Mouse (Mus musculus) hindbrain, embryonic 13.5 days (tissue): ENCODE results near the gene Tlk2. TPM values are rescaled to one million over a fixed set of nuclear protein-coding genes. Genes with fewer than 3 reads are reported as not detected.
"Not testable (repeated sequence)": the region's sequence is repeated elsewhere in the genome, so short reads cannot be mapped to it uniquely, and the experiment has no call there.

Experiments used
- ATAC-seq: fragments of 200-750 bp; cut with Nextera tagmentation; 2 replicates; pipeline ENCODE4 v1.8.0; 2017; ENCODE audit warnings: moderate TSS enrichment; ENCODE audit not compliant: low FRiP score
- H3K27ac ChIP-seq: fragments of 300-500 bp; sonication (generic); 2 replicates; pipeline ENCODE4 v1.5.1; 2015; ENCODE audit warnings: inconsistent platforms, mild to moderate bottlenecking, moderate library complexity
- H3K27me3 ChIP-seq: fragments of 300-500 bp; sonication (generic); 2 replicates; pipeline ENCODE4 v1.6.1; 2015; ENCODE audit warnings: mild to moderate bottlenecking, inconsistent platforms
- H3K36me3 ChIP-seq: fragments of 300-500 bp; sonication (generic); 2 replicates; pipeline ENCODE4 v1.6.1; 2015; ENCODE audit warnings: mild to moderate bottlenecking, inconsistent platforms
- H3K4me1 ChIP-seq: fragments of 300-500 bp; sonication (generic); replicated peaks from 2 replicates; pipeline ENCODE4 v1.6.1; 2015; ENCODE audit warnings: inconsistent platforms
- H3K4me2 ChIP-seq: fragments of 300-500 bp; sonication (generic); 2 replicates; pipeline ENCODE4 v1.6.1; 2015; ENCODE audit warnings: inconsistent platforms, mild to moderate bottlenecking, moderate library complexity
- H3K4me3 ChIP-seq: fragments of 300-500 bp; sonication (generic); 2 replicates; pipeline ENCODE4 v1.5.1; 2015; ENCODE audit warnings: mild to moderate bottlenecking, inconsistent platforms
- H3K9ac ChIP-seq: fragments of 300-500 bp; sonication (generic); 2 replicates; pipeline ENCODE4 v1.6.1; 2015; ENCODE audit warnings: mild to moderate bottlenecking, inconsistent platforms
- H3K9me3 ChIP-seq: fragments of 300-500 bp; sonication (generic); 2 replicates; pipeline ENCODE4 v1.6.1; 2016; ENCODE audit warnings: inconsistent platforms
- WGBS: fragments of 180-500 bp; shearing (Covaris S2); methylation state at CpG from one replicate; pipeline ENCODE4 v1.1.7; 2015; 5-methylcytosine and 5-hydroxymethylcytosine counted together
- polyA plus RNA-seq: library from polyadenylated mRNA; unstranded; fragments of >200 nt; fragmentation: Nextera tagmentation; extraction: Ambion mirVana; gene quantifications from 2 replicates; pipeline ENCODE4 v1.2.1, GENCODE M21; 2015

Tlk2 gene
- polyA plus RNA-seq, result 18.1 and 20.1 TPM in 2 replicates

- H3K27ac ChIP-seq, result no peak within 1 kb of the TSS
- H3K4me1 ChIP-seq, result peaks cover 33% of the 10 kb centered on the region
- H3K36me3 ChIP-seq, result peaks cover 4% of the 10 kb centered on the region; the same call in 1 of the 2 replicates
- ATAC-seq, result no peak
- H3K27me3 ChIP-seq, result no peaks in the 10 kb centered on the region
- peak within 1 kb of the TSS; percentile 99 for H3K4me3 ChIP-seq
- H3K9me3 ChIP-seq, result no peaks in the 10 kb centered on the region
- 43% methylated on average over 2 of the region's 2 CpGs for WGBS
- no peak within 1 kb of the TSS for H3K9ac ChIP-seq
- peak within 1 kb of the TSS; percentile 88 for H3K4me2 ChIP-seq
These were observed at the start of gene Tlk2 for GRCm38 (mm10) chr11:105178516-105178915. Tlk2 (plus strand) TSS chr11:105178807.

GRCm38 (mm10) chr11:105135692-105136091 lies 42.9 kb upstream of the Tlk2 start:
- Histone ChIP-seq H3K4me1 (no peaks in the 10 kb centered on the region), H3K36me3 (peaks cover 96% of the 10 kb centered on the region), H3K27me3 (no peaks in the 10 kb centered on the region), H3K4me2 (no peak overlapping the region), H3K9me3 (no peaks in the 10 kb centered on the region), H3K27ac (no peak overlapping the region), H3K9ac (no peak overlapping the region), H3K4me3 (no peak overlapping the region)
- ATAC-seq, result no peak
- 97% methylated on average over 7 of the region's 7 CpGs for WGBS

- 93% methylated on average over 2 of the region's 2 CpGs for WGBS
- H3K27me3 ChIP-seq, result not testable (repeated sequence)
These were observed 41.4 kb upstream of the Tlk2 start for GRCm38 (mm10) chr11:105137255-105137654.

GRCm38 (mm10) chr11:105140512-105140911 lies 38.1 kb upstream of the Tlk2 start:
- not testable (repeated sequence) for H3K9me3 ChIP-seq

More at GRCm38 (mm10) chr11:105137255-105137654, 41.4 kb upstream of the Tlk2 start:
- H3K27ac ChIP-seq, H3K4me2 ChIP-seq, ATAC-seq, H3K4me1 ChIP-seq, H3K9ac ChIP-seq, H3K9me3 ChIP-seq, H3K4me3 ChIP-seq: not testable (repeated sequence)
- H3K36me3 ChIP-seq, result peaks cover 91% of the 10 kb centered on the region

GRCm38 (mm10) chr11:105141115-105141514 lies 37.5 kb upstream of the Tlk2 start:
- Histone ChIP-seq H3K27ac (no peak overlapping the region), H3K36me3 (peaks cover 52% of the 10 kb centered on the region), H3K9ac (no peak overlapping the region), H3K4me1 (no peaks in the 10 kb centered on the region), H3K27me3 (no peaks in the 10 kb centered on the region), H3K4me2 (no peak overlapping the region), H3K9me3 (no peaks in the 10 kb centered on the region), H3K4me3 (no peak overlapping the region)
- ATAC-seq, result no peak
- 95% methylated on average over 5 of the region's 5 CpGs for WGBS

More at GRCm38 (mm10) chr11:105140512-105140911, 38.1 kb upstream of the Tlk2 start:
- peaks cover 58% of the 10 kb centered on the region for H3K36me3 ChIP-seq
- 95% methylated on average over 8 of the region's 8 CpGs for WGBS
- H3K4me1 ChIP-seq, H3K27me3 ChIP-seq, ATAC-seq, H3K9ac ChIP-seq, H3K4me2 ChIP-seq, H3K4me3 ChIP-seq, H3K27ac ChIP-seq: not testable (repeated sequence)

- H3K4me2 ChIP-seq, result no peak overlapping the region
- H3K9ac ChIP-seq, result no peak overlapping the region
- no peak overlapping the region for H3K4me3 ChIP-seq
- H3K4me1 ChIP-seq, result no peaks in the 10 kb centered on the region
- ATAC-seq, result no peak
- no peaks in the 10 kb centered on the region for H3K27me3 ChIP-seq
- H3K27ac ChIP-seq, result no peak overlapping the region
- peaks cover 30% of the 10 kb centered on the region for H3K36me3 ChIP-seq
- no peaks in the 10 kb centered on the region for H3K9me3 ChIP-seq
These were observed 35.0 kb upstream of the Tlk2 start for GRCm38 (mm10) chr11:105143564-105143963.

- H3K4me3 ChIP-seq, result no peak overlapping the region
- no peak overlapping the region for H3K9ac ChIP-seq
- ATAC-seq, result no peak
- no peaks in the 10 kb centered on the region for H3K4me1 ChIP-seq
- H3K36me3 ChIP-seq, result peaks cover 24% of the 10 kb centered on the region
- WGBS, result 86% methylated on average over 3 of the region's 3 CpGs
- H3K27ac ChIP-seq, result no peak overlapping the region
- H3K9me3 ChIP-seq, result no peaks in the 10 kb centered on the region
- H3K4me2 ChIP-seq, result no peak overlapping the region
- no peaks in the 10 kb centered on the region for H3K27me3 ChIP-seq
These were observed 34.5 kb upstream of the Tlk2 start for GRCm38 (mm10) chr11:105144084-105144483.

GRCm38 (mm10) chr11:105144508-105145210 lies 33.9 kb upstream of the Tlk2 start:
- no peaks in the 10 kb centered on the region for H3K27me3 ChIP-seq
- H3K9ac ChIP-seq, result no peak overlapping the region
- H3K9me3 ChIP-seq, result no peaks in the 10 kb centered on the region
- no peak overlapping the region for H3K27ac ChIP-seq
- H3K4me2 ChIP-seq, result no peak overlapping the region
- peaks cover 19% of the 10 kb centered on the region for H3K36me3 ChIP-seq
- no peaks in the 10 kb centered on the region for H3K4me1 ChIP-seq
- no peak for ATAC-seq
- H3K4me3 ChIP-seq, result no peak overlapping the region
- WGBS, result 88% methylated on average over 11 of the region's 11 CpGs

- Histone ChIP-seq H3K4me1 (no peaks in the 10 kb centered on the region), H3K9ac (no peak overlapping the region), H3K36me3 (peaks cover 13% of the 10 kb centered on the region), H3K4me3 (no peak overlapping the region), H3K9me3 (no peaks in the 10 kb centered on the region), H3K27me3 (no peaks in the 10 kb centered on the region), H3K27ac (no peak overlapping the region), H3K4me2 (no peak overlapping the region)
- no peak for ATAC-seq
- 82% methylated on average over 10 of the region's 10 CpGs for WGBS
These were observed 33.4 kb upstream of the Tlk2 start for GRCm38 (mm10) chr11:105145211-105145610.

GRCm38 (mm10) chr11:105146593-105146992 lies 32.0 kb upstream of the Tlk2 start, which contains the start of gene Gm10842:
Gm10842 (plus strand) TSS chr11:105146893.
- H3K9me3 ChIP-seq, result no peaks in the 10 kb centered on the region
- H3K4me2 ChIP-seq, result no peak within 1 kb of the TSS
- H3K27me3 ChIP-seq, result no peaks in the 10 kb centered on the region
- 0 out of 2 replicates have a peak, but pooled peaks cover 3% of the 10 kb centered on the region for H3K36me3 ChIP-seq
- peaks cover 6% of the 10 kb centered on the region; the same call in 1 of the 2 replicates for H3K4me1 ChIP-seq
- H3K9ac ChIP-seq, result no peak within 1 kb of the TSS
- no peak for ATAC-seq
- no peak within 1 kb of the TSS for H3K27ac ChIP-seq
- H3K4me3 ChIP-seq, result no peak within 1 kb of the TSS
- whole genome bisulfite sequencing, result 73% methylated on average over 3 of the region's 3 CpGs

GRCm38 (mm10) chr11:105149353-105149752 lies 29.3 kb upstream of the Tlk2 start:
- no peak overlapping the region for H3K4me2 ChIP-seq
- H3K9me3 ChIP-seq, result no peaks in the 10 kb centered on the region
- no peak overlapping the region for H3K9ac ChIP-seq
- H3K36me3 ChIP-seq, result no peaks in the 10 kb centered on the region
- H3K4me3 ChIP-seq, result no peak overlapping the region
- no peaks in the 10 kb centered on the region for H3K27me3 ChIP-seq
- H3K4me1 ChIP-seq, result peaks cover 25% of the 10 kb centered on the region
- 90% methylated on average over 3 of the region's 3 CpGs for WGBS
- no peak for ATAC-seq
- H3K27ac ChIP-seq, result no peak overlapping the region

- H3K4me1 ChIP-seq, result peaks cover 25% of the 10 kb centered on the region
- H3K27me3 ChIP-seq, result no peaks in the 10 kb centered on the region
- no peak overlapping the region for H3K4me2 ChIP-seq
- no peak overlapping the region for H3K9ac ChIP-seq
- 86% methylated on average over 1 of the region's 1 CpGs for WGBS
- ATAC-seq, result no peak
- no peak overlapping the region for H3K27ac ChIP-seq
- no peak overlapping the region for H3K4me3 ChIP-seq
- H3K36me3 ChIP-seq, result no peaks in the 10 kb centered on the region
- H3K9me3 ChIP-seq, result no peaks in the 10 kb centered on the region
These were observed 28.8 kb upstream of the Tlk2 start for GRCm38 (mm10) chr11:105149766-105150165.

- Histone ChIP-seq H3K4me1 (peaks cover 25% of the 10 kb centered on the region), H3K9ac (no peak overlapping the region), H3K4me3 (no peak overlapping the region), H3K27ac (no peak overlapping the region), H3K9me3 (no peaks in the 10 kb centered on the region), H3K27me3 (no peaks in the 10 kb centered on the region), H3K4me2 (no peak overlapping the region), H3K36me3 (no peaks in the 10 kb centered on the region)
- 62% methylated on average over 4 of the region's 4 CpGs for WGBS
- ATAC-seq, result no peak
These were observed 27.9 kb upstream of the Tlk2 start for GRCm38 (mm10) chr11:105150691-105151090.
